Mouse (Mus musculus) left cerebral cortex, adult 18-20 months (tissue): ENCODE data around the gene Mto1. TPM values are rescaled to one million over a fixed set of nuclear protein-coding genes. Genes with fewer than 3 reads are reported as not detected.
A peak's percentile ranks its signal among the peaks of the same experiment; 100 is the strongest.

Experiments
- DNase-seq, 2 experiments: peaks; one replicate each; pipeline ENCODE4 v3.0.0; 2021 to 2022; ENCODE audit warnings: low spot score in 2 of 2, mixed read lengths in 1 of 2
- long read RNA-seq, 2 experiments: library from polyadenylated mRNA; stranded (forward); transcript quantifications; one replicate each; pipeline ENCODE4 v2.0.0; 2021
- total RNA-seq, 2 experiments: library from RNA; stranded (reverse); gene quantifications; 2 replicates each; pipeline ENCODE4 v1.2.3; 2021

Gene Mto1
- 10 to 100 TPM; 25.3 to 25.7 TPM for total RNA-seq
- long read RNA-seq, experiment 1, transcript Mto1-201 (12 exons, 2,366 nt) = major isoform, 24 of 27 reads
- long read RNA-seq, experiment 1, partial matches to known transcripts = 0 of 27 reads
- long read RNA-seq, experiment 1, other reads (novel, unspliced or antisense) = 2 of 27 reads
- long read RNA-seq, experiment 2, transcript Mto1-201 (12 exons, 2,366 nt) = major isoform, 23 of 31 reads
- long read RNA-seq, experiment 2, partial matches to known transcripts = 0 of 31 reads
- long read RNA-seq, experiment 2, other reads (novel, unspliced or antisense) = 8 of 31 reads

DNA sequence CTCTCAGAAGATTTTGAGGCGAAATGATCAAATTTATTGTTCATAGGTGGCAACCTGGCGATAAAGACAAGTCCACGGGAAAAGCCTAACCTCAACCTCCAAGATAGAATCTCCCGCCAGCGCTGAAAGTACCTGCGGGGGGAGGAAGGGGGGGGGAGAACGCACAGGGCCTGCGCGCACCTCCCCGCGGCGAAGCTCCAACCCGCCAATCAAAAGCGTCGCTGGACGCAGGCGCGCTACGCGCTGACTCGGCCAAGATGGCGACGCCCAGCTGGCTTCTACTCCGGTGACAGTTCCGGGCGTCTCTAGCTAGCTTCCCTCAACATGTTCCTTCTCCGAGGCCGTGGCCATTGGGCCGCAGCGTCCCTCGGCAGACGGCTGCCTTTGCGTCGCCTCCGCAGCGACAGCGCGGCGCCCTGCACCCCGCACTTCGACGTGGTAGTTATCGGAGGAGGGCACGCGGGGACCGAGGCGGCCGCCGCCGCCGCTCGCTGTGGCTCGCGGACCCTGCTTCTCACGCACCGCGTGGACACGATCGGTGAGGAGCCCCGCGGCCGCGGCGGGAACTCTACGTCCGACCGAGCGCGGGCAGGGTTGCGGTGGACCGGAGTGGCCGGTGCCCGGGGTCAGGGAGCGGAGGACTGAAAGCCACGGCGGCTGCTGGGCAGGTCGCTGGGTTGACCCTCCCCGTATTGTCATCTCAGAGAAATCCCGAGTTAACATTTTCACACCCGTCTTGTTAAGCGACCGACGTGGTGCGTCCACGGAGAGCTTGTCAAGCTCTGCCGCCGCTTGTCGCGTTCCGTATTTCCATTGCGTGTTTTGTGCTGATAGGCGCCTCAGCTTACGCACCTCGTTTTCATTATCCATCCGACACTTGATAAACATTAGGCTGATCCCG is at the start of gene Mto1, which contains the start of gene Gm17324:
Mto1 (plus strand) TSS at position 236 of the 901 bp plus-strand sequence.
Gm17324 (minus strand) TSS at position 814 of the 901 bp plus-strand sequence.
- DNase-seq = peak; percentile 85 to 91

DNA sequence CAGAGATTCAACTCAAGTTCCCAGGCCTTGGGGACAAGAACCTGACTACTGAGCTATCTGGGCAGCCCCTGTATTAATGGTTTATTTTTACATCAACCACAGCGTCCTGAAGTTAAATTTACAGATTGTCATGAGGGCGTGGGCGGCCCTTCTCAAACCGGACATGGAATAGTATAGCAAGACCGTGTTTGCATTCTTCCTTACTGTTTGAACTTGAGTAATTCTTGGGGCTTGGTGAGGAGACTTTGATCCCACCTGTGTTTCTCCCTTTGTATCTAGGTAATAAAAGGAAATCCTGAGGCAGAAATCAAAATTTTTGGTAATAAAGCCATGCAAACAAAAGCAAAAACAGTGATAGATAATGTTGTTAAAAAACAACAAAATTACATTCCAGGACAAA is 47.4 kb upstream of the Mto1 start:
- no peak for DNase-seq

DNA sequence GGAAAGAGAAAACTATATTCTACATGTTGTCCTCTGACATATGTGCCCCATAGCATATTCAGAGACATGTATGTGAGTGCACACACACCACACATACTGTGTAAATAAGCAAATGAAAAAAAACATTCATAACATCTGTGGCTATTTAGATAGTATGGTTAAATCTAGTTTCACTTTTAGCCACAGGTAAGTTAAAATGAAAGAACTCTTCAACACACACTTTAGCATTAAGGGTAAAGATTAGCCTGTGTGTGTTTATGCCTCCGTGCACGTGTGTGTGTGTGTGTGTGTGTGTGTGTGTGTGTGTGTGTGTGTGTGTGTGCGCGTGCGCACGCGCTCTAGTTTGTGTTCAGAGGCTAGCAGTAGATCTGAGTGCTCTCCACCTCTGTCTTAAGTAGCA is 46.4 kb upstream of the Mto1 start:
- no peak for DNase-seq

DNA sequence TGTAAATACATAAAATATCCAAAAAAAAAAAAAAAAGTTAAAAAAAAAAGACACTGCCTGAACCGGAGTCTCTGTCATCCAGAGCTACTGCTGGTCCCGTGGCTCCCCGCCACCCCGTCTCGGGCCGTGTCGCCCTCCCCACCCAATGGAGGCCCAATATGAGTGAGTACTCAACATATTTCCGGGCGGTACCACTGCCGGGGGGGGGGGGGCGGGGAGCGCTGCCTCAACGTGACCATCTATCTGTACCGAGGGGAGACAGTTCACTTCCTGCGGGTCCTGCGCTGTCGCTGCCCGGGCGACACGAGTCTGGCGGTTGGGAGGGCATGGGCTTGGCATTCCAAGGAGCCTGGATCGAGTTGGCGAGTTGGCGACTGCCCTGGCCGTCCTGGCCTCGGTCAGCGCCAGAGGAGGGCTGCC is 20.6 kb upstream of the Mto1 start:
- DNase-seq = no peak

DNA sequence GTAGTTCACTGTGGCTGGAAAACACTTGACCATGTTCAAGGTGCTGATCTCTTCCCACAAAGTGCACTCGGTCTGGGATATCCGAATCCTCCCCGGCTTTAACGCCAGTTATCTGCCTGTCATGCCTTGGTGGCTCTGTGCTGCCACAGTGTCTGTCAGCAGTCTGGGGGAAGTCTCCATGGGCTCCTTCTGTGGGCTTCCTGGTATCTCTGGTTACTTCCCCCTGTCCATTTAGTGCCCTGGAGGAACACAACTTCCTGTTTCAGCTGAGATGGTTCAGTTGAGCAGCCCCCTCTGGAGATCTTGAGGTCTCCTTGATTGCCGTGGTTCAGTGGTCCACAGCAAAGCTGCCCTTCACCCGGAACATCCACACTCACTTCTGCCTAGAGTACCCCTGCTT is 19.8 kb upstream of the Mto1 start:
- DNase-seq = no peak

DNA sequence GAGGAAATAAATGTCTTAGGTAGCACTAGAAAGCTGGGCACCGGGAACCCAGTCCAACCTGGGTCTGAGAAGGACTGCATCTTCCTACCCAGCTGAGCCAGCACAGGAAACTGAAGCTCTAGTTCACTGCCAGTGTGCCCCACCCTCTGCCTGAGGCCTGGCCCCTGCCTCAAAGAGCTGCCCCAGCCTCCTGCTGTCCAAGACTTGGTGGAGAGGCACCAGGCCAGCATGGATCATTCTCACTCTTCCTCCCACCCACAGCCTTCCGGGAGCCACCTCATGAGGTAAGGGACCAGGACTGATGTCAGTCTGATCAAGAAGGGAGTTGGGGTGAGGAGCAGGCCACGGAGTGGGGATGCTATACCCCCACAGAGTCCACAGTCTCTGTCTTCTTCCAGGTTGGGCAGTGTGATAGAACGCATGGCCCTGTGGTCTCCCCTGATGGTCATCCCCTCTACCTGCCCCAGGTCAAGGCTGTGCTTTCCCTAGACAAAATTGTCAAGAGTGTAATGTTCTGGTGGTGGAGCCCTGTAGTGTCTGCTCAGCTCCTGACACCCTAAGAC is 19.1 kb upstream of the Mto1 start:
- DNase-seq = no peak

DNA sequence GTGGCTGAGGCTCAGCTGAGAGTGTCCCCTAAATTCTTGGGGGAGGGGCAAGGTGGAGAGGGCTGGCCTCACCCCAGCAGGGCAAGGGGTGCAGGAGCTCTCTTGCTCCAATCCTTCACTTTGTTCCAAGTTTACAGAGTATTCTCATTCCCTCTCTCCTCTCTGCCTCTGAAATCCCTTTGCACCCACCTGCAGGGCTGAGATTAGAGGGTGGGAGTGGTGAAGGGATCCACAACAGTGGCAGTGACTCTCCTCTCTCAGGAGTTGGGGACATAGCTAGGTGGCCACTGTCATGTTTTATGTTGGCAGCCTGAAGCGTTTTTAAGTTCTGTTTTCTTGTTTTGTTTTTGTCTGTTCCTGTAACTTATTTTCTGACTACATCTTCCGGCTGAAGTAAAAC is 18.5 kb upstream of the Mto1 start:
- DNase-seq = no peak

DNA sequence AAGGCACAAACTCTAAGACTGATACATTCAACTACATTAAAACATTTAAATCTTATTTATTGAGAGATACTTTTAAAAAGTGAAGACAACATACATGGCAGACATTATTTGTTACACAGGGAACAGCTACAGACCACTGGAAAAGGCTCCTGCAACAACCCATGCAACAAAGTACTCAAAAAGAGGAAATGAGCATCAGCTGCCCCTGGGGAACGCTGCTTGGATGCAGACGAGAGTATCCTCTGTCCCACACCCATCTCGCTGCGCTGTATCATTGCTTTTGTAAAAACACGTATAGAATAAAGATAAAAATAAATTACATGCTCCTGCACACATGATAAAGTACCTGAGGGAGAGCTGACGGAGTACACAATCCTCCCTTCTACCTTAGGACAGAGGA is 17.5 kb upstream of the Mto1 start:
- DNase-seq = no peak

DNA sequence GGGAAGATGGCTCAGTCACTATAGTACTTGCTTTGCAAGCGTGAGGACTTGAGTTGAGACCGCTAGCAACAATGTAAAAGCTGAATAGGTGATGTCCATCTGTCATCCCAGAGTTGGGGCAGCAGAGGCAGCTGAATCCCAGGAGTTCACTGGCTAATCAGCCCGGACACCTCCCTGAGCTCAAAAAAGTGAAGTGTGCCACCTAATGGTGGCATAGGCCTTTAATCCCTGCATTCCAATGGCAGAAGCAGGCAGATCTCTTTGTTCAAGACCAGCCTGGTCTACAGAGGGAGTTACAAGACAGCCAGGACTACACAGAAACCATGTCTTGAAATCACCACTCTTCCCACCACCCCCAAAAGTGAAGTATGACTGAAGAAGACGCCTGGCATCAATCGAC is 15.5 kb upstream of the Mto1 start:
- no peak for DNase-seq

DNA sequence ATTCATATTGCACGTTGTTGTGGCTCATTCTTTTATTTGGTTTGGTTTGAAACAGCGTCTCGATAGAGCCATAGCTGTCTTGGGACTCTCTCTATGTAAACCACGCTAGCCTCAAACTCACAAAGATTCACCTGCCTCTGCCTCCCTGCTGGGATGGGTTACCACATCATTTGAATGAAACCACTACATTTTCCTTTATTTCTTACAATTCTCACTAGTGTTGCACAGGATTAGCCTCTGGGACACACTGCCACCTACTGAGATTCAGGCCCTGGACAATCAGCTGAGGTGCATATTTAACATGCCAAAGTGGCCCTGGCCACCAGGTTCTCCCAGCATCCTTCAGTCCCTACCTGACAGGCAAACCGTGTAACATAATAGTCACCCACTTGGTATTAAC is 8.6 kb upstream of the Mto1 start:
- no peak for DNase-seq

DNA sequence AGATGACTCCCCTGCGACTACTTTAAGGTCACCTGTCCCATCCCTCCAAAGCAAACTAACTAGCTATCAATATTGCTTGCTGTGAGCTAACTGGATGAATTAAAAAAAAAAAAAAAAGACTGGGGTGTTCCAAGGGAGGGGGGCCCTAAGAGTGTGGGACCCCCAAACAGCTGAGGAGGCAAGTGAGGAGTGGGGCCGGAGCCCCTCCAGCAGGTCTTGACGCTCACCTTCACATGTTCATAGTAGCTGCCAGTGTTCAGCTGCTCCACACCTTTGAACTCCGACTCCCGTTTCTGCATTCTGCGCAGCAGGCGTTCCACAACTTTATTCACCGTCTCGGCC is 5.8 kb upstream of the Mto1 start:
- no peak for DNase-seq

DNA sequence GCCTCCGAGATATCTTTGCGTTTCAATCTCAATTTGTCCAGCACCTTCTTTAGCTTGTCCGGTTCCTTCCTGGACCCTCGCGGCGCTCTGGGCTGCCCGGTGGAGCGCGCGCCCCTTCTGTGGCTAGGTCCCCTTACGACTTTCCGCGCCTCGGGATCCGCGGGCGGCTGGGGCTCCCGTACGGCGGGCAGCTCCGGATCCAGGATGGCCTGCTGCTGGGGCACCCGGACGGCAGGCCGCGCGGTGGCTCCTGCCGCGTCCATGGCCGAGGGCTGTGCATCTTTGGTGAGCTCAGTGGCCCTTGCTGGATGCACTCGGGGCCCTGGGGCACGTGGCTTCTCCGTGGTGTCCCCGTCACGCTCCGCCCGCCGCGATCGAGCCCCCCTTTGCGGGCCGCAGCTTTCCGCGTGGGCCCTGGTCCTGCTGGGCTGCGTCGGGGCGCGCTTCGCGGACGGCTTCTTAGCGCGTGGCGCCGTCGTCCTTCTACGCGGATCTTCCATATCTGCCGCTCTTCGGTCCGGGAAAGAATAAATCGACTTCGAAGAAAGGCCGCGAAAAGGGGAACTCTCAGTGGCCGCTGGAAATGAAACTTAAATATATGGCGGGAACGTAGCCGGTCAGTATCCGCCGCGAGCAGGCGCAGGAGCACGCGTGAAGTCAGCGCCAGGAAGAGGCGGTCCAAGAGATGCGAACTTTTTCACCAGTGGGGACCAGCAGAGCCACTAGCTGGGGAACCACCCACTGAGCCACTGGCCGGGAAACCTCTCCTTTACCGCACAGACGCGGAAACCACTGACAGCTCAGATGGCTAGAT is 5.2 kb upstream of the Mto1 start, which contains the start of gene Cgas:
Cgas (minus strand) TSS at position 659 of the 814 bp plus-strand sequence.
- peak; percentile 9 to 15 for DNase-seq

DNA sequence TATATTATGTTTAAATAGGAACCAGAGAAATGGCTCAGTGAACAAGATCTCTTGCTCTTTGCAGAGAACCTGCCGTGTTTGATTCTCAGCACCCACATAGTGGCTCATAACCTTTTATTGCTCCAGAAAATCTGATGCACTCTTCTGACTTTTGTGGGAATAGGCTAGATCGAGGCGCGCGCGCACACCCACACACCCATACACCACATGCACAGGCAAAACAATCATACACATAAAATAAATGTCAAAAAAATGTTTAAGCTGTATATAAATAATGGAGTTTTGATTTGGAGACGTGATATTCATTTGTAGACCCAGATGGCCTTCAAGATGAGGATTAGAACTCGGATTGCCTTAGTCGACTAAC is 419 bp upstream of the Mto1 start:
- DNase-seq = no peak

DNA sequence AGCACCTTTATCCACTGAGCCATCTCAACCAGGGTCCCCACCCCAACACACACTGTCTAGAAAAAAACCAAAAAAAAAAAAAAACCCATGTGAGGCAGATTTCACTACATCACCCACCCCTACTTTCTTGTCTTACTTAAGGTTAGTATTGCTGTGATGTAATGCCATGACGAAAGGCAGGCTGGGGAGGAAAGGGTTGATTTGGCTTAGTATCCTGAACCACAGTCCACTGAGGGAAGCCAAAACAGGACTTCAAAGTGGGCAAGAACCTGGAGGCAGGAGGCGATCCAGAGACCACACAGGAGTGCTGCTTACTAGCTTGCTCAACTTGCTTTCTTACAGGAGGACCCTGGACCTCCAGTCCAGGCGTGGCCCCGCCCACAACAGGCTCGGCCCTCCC is 2.4 kb downstream of the Mto1 start:
- DNase-seq = no peak

DNA sequence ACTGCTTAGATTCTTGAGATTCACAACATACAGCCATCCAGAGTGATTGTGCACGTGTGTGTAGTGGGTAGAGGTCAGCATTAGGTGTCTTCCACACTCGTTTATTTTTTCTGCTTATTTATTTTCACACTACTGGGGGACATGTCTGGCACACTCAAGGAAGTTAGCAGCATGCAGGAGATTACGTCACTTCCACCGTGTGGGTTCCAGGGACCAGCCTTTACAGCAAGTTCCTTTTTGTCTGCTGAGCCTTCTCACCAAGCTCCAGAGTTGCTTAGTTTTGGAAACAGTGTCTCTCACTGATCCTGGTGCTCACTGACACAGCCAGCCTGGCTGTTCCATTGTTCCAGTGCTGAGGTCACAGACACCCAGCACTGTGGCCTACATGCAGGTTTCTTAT is 3.4 kb downstream of the Mto1 start:
- DNase-seq = no peak

DNA sequence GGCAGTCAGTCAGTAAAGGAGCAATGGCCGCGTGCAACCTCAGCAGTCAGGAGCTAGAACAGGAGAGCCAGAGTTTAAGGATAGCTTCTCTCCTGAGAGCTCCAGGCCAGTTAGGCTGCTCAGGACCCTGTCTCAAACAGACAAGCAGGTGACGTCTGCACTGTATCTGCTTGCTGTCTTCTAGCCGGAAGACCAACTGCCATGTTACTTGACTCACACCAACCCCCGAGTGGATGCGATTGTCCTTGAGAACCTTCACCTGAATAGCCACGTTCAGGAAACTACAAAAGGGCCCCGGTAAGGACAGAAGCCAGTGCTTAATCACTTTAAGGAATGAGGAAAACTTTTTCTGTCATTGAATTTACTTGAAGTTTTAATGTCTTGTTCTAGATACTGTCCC is 9.0 kb downstream of the Mto1 start:
- DNase-seq = no peak

DNA sequence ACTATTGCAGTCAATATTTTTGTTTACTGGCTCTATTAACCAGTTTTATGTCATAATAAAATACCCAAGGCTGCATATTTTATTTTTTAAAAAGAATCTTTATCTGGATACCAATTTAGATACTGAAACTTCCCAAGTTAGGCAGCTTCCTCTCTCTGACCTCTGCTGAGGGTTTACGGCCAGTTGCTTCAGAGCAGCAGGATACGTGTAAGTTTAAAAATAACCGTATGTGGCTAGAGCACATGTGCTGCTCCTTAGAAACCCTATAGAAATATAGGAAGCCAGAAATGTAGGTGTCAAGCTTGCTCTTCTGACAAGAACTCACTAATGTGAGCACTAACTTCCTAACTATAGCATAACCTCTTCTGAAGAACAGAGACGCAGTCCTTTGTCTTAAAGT is 15.3 kb downstream of the Mto1 start:
- DNase-seq = no peak

DNA sequence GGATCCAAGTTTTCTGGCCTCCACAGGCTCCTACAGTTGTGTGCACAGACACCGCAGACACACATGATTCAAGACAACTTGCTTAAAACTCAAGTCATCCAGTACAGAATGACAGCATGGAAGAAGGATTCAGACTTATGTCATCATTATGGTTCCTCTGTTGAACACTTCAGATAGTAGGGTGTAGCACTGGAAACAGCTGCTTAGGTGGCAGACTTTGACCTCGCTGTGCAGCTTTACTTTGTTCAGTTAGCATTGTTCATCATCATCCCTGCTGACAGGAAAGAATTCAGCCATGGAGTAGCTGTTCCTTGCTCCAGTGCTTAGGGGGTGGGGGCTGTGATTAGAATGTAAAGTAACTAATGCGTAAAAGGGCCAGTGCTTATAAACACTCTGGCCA is 17.7 kb downstream of the Mto1 start:
- no peak for DNase-seq

DNA sequence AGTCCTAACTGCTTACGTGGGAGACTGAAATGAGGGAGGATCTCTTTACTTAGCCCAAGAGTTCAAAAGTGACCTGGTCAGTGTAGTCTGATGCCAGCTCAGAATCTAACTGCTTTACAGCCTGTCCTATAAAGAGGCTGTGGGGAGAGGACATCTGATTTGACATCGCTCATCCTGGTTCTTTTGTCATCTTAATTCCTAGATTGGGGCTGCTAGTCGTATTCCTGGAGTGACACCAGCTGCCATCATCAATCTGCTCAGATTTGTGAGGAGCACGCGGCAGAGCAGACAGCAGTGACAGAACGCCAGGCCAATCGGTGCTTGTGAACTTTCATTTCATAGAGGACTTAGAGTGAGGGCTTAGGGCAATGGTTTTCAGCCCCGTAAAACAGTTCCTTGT is 25.6 kb downstream of the Mto1 start:
- DNase-seq = no peak

DNA sequence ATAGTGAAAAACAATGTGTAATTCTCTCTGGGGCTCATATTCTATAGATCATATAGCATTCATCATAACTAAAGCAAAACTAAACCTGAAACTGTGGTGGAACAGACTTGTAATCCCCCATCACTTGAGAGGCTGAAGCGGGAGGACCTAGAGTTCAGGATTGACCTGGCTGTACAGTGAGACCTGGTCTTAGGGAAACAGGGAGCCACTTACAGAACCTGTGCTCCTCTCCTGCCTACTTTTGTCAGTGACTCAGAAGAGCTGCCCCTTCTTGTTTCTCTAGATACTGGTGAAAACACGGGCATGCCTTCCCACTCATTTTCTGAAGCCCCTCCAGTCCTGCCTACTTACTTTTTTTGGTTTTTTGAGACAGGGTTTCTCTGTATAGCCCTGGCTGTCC is 26.3 kb downstream of the Mto1 start:
- DNase-seq = no peak

DNA sequence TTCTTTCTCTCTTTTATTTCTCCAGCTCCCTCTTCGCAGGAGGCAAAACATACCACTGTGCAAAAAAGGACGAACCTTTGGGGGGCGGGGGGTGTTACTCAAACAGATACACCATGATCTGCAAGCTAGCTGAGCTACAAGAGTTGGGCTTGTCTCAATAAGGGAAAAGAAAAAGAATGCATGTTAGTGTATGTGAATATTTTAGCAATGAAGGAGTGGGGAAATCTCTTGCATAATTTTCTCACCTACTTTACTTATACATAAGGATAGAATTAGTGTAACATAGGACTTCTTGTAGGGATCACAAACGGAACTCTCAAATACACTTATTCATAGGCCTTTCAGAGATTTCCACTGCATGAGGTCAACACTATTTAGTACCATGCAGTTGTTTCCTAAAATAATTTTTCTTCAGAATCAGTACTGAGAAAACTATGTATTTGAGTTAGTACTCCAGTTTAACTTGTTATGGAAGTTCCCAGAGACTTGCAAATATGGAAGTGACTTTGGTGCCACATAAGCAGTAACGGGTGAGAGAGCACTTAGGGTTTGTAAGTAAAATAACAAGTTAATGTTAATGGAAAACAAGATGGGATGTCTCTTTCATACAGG is 26.9 kb downstream of the Mto1 start:
- no peak for DNase-seq
